Mouse (Mus musculus) heart, adult 8-10 months (tissue): ENCODE measurements at regions not wholly inside any gene's neighbourhood (a gene's known extent, or its start where the extent isn't known, plus 50 kb on each side); places are given as distances from the start of the nearest gene placed in this dataset.

Experiments
- DNase-seq: peaks from one replicate; pipeline ENCODE4 v3.0.0; 2022; ENCODE audit warnings: low spot score

DNA sequence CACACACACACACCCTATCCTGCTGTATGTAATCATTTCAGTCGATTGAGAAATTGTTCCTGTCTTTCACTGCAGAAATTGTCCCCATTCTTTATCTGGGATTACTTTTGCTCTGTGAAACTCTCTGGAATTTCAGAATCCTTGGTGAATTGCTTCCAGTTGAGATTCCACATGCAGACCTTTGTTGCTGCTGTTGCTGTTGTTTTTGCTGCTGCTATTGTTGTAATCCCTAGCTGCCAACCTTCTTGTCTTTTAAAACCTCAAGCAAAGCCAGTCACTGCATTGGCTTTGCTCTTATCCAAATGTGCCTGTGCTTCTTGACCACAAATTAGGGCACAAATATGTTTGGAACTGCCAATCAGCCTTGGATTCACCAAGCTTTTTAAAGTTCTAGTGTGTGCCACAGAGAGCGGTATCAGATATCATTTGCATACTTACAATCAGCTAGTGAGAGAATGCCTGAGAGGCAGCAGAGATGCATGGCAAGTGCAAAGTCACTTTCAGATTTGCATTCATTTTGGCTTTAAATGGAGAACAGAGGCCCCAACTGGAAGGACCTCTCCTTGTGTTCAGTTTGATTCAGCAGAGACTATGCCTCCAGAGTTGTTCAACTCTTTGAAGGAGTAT, 1187.0 kb upstream of the Map3k7 start:
- DNase-seq = no peak

DNA sequence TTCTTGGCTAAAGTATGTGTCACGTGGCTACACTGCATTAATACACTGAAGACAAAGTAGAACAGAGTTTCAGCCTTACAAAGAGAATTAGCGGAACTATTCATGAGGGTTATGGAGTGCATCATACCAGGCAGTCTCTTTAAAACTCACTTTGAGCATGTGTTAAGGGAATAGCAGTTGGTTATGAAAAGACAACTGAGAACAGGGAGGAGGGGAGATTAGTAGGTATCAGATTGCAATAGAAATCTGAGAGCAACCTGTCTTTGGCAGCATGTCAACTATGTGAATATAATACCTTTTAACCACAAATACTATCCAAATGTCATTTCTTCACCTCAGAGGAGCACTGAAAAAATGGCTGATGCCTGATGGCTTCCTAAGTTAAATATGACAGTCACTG, 1182.2 kb upstream of the Map3k7 start:
- no peak for DNase-seq

DNA sequence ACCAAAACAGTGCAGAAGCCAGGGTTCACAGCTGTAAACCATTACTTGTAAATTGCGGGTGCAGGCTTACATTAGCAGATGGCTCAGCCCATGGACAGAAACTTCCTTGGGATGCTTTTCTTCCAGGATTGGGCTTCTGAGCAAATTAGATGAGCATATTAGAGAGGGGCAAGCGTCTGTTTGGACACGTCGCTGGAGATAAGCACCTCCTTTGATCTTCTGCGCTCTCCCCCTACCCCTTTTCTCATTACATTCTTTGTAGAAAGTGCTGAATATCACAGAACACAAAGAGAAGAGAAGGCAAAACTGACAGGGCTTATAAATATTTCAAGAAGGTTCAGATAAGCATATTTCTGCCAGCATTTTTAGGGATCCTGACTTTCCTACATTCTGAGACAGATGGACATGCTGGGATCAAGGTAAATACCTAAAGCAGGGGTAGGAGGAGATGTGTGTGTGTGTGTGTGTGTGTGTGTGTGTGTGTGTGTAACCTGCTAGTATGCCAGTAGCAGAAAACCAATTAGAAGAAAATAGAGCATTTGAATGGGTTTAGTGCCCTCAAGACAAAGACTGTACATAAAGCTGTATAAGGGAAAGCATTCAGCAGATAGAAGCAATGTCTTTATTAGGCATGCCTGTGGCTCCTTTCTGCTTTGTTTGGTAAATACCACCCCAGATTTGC, 1173.8 kb upstream of the Map3k7 start:
- DNase-seq = no peak

DNA sequence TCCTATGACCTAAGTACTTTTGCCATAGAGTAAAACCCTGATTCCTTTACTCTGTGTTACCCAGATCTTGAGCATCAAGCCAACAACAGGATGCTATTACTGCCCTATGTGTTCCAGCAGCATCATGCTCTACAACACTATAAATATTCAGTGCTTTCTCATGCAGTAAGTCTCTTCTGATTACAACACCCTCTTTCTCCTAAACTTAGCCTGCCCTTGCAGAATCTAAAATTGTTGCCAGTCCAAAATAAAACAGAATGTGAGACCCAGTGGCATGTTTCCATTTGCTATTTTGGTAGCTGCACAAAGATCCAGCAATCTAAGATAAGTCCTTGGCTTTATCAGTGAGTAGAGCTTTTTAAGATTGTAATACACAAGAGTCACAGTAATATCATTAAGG, 1154.1 kb upstream of the Map3k7 start:
- peak; percentile 40 for DNase-seq

DNA sequence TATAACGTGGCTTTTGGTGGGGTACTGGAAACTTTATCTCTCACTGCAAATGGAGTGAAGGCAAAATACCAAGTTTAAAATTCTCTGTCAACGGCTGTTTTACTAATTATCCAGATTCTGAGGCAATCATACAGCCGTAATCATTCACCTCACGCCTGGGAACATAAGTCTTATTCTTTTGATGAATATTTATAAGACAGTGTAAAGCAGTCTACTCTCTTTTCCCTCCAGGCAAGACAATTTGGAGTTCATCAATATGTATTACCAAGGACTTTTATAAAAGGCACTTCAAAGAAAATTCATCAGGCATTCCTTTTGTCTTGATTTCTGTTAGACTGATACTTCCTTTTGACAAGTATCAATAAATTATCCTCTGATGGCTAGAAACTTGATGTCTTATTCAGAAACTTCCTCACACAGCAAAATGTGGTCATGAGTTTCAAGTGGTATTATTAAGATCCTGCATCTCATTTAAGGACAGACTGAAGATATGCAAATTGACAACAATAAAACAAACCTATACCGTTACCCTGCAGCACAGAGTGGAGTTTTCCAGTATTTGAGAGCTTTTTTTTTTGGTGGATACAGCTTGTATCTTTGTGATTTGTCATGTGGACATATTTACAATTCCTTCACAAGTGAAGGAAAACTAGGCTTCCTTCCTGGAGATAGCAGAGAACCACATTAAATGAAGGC, 1108.4 kb upstream of the Map3k7 start:
- DNase-seq = no peak

DNA sequence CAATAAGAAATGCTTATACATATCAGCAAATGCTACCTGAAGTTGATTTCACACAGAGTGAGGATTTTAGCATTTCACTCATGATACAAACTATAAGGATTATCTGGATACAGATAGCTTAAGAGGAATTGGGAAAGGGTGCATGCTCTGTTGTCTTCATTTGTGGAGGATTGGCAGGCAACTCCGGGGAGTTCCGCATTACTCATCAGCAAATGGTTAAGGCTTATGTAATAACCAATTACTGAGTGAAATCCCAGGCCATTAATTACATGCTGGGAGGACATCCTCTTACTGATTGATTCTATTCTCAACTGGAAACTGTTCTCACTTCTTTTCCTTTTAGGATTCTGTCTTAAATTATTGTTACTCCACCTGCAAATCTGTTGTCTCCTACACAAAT, 1058.9 kb upstream of the Map3k7 start:
- DNase-seq = no peak

DNA sequence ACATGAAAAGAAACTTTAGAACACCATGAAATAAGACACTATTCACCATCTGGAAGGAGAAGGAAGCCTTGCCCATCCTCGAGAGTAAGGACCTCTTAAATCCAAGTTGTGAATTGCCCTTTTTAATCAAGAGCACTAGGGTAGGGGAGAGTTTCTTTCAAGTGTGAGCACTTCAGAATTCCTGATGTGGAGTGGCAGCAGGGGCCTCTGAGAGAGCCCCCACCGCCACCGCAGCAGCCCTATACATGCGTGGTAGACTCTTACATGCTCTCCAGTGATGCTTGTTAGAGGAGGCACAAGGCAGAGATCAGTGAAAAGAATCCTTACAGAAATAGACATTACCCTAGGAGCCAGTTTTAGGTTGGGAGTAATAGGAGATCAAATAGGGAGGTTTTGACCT, 1041.0 kb upstream of the Map3k7 start:
- DNase-seq = no peak

DNA sequence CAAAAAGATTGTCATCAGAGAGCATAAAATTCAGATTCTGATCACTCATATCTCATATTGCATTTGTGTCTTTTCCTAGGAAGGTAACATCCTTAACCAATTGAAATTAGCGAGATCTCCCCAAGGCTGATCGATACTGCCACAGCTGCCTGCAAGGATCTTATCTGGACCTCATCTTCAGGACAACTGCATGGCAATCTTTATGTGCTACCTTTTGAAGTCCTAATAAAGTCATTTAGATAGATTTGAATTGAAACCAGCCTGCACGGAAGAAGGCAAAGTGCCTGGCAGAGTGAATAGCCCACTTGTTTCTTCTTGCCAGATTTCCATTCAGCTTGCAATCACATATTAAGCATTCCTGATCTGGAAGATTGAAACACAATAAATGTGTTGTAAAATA, 1031.5 kb upstream of the Map3k7 start:
- DNase-seq = no peak

DNA sequence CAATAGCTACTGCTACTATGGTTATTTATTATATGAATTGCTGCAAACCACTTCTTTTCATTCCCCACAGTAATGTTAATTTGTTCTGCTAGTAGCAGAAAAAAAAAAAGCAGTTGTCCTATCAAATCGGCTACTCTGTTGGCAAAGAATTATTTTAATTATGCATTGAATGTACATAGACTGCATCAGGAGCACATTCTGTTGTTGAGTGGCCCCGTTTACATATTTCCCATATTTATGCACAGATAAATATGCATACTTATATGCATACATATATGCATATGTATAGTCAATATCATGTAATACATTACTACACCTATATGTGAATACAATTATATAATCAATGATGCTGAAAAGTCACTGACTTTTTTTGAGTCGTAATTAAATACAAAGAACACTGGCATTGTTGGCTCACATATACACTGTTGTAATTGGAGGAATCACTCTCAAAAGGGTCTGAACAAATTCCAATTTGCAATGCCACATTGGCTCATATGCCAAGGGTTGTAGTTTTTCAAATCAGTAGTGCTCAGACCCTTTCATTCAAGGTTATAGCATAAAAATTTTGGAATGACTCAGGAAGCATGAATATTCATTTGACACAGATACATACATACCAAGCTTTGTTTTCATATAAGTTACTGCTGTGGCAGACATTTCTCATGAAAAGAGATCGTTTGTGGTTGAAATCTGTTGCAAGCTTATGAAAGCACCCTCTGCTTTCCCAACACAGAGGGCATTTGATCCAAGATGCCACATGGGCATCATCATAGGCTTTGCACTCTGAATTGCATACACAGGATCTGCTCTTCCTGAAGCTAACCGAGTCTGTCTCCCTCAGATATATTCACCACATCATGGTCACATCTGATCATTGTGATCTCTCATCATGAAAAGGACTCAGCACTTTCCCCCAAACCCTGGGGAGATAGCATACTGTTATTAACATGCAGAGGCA, 1030.6 kb upstream of the Map3k7 start:
- no peak for DNase-seq

DNA sequence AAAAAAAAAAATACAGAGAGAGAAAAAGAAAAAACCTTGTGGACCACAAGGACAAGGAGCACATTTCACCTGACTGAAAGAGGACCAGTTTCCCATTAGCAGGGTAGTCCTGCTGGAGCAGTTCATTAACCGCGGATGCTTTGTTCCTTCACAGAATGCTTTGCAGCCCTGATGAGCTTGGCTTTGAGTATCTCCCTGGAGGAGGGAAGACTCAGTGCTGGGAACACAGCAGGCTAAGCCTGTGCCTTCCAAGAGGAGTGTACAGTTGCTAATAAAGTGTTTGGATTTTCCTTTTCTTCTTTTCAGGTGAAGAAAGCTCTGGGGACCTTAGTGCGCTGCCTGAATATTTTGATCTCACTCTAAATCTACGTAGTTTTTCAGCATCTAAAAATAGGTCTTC, 980.3 kb upstream of the Map3k7 start:
- no peak for DNase-seq

DNA sequence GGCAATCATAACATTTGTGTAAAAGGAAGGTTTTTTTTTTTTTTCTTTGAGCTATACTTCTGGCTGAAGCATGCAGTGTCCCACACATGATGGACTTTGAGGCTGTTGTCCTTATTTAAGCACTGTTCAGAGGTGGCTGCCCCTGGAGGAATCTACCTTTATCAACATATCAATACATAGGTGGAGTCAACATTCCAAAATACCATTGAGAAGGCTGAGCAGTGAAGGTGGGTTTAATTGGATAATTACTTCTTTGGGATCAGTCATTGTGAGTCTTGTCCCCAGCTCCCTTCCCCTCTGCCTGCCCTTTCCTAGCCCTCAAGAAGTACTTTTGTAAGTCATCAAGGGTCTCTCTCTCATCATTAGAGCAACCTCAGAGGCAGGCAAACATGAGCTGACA, 951.9 kb upstream of the Map3k7 start:
- no peak for DNase-seq

DNA sequence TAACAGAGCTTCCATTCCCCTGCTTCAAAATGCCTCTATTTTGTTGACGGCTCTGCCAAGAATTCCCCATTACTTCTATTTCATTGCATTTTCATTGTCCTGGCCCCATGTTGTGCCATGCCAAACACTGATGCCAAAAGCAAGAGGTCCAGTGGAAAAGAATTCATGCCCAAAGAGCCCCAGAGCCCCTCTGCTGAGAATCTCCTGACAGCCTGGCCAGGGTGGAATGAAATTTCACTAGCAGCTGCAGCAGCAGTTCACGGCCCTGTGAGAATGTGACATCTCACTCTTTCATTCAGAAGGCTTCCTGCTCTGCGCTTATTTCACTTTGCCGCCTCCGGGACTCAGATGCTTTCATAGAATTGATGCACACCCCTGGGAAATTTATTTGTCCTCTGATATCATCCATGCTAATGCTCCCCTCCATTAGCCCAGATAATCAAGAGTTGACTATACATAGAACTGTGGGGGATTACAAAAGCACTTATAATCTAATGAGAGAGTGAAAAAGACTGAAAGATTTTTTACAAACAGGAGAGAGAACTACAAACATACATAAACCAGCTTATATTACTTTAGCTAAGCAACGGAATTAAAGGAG, 911.7 kb upstream of the Map3k7 start:
- DNase-seq = no peak

DNA sequence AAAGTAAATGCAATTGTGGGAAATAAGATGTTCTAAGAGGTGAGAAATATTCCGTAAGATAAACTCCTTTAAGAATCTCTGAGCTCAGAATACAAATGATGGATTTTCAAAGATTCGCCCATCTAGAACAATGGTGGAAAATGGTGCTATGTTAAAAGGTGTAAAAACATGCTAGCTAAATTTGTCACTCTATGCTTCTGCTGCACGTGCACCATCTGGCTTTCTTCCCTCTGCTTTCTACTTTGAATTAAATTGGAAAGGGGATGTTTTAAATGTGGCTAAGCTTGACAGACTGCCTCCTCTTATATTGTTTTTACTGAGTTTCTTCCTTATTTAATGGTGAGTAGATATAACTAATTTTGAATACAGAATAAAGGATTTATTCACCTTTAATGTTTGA, 887.7 kb upstream of the Map3k7 start:
- DNase-seq = no peak

DNA sequence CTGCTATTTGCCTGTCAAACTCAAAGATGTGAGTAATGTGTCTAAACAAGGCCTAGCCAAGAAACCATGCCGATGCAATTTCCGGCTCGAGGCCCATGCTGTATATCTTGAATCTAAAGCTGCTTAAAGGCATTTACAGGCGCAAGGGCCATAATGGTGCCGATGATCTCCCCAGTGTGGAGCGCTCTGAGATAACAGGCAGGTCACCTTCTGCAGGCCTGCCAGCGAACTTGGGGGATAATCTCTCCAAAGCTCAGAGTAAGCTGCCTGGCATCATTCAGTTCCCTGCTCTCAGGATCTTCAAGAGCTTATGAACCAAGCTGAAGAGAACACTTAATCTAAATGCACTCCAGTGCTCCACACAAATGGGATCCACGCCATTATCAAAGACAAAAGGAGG, 842.3 kb upstream of the Map3k7 start:
- no peak for DNase-seq

DNA sequence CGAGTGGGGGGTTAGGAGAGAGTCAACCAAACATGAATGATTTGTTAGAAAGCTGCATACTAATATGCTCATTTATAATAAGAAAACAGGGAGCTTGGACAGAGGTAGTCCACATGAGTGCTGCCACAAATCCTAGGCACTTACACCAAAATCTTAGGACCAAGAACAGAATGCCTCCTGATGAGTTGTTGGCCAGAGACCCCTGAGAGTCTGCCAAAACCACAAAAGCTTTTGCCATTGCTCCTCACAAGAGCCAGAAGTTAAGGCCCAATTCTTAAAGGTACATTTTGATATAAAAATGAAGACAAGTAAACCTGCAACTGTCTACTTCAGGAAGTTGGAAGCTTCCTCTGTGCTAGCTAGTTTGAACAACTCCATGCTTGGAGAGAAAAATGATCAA, 820.7 kb upstream of the Map3k7 start:
- DNase-seq = no peak

DNA sequence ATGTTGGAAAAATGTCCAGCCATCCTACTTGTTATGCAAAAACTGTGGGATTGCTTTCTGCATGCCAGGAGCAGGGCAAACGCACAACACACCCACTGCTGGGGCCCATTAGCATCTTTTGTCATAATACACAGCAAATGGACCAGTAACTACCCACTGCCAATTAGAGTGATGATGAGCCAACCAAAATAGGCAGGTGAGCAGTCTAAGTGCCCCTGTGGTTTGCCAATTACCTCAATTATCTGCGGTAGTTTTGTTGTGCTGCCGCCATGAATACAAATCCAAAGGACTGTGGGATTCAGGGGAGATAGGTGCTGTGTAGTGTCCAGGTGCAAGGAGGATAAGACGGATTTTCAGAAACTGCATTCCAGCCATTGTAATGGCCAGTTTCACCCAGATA, 796.5 kb upstream of the Map3k7 start:
- DNase-seq = no peak

DNA sequence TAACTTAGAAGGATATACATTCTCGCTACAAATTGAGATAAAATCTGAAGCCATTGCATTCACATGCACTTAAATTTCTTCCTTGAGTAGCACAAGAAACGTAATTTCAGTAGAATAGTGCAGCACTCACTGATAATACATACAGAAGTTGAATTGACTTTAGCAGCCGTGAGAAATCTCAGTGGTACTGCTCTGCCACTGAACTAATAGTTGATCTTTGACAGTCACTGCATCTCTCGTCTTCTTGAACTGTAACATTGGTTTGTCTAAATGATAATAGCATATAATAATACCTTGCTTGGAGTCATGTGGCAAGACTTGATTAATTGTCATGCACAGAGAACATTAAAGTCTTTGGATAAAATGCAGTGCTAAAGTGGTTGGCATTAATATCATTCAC, 795.5 kb upstream of the Map3k7 start:
- DNase-seq = no peak

DNA sequence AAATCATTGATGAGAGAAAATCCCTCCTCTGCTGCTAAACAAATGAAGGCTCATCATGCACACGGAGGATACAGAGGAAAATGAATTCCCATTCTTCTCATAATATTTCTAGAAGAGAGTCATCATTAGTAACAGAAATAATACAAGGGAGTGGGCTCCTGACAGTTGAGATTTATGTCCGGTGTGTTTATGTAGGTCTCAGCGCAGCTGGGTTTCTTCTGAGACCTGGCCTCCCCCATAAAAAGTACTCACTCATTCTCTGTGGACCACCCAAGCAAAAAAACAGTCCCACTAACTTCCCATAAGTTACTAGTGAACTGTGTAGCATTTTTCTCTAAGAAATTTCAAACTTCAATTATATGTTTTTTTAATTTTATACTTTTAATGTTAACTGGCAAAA, 792.7 kb upstream of the Map3k7 start:
- DNase-seq = no peak

DNA sequence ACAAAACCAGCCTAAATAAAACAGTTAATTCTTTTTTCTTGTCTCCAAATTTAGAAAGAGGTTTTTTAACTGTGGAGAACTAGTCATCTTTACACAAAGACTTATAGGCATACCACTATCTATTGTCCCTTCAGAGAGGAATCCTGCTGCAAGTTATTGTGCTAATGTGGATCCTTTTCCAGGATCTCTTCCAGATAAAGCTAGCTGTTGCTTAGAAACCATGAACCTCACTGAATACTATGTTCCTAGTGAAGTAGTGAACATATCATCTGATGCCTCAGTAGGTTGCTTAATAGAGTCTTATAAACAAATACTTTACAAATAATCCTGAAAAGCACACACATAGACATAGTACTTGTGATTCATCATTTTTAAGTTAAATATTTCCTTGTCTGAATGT, 766.0 kb upstream of the Map3k7 start:
- DNase-seq = no peak

DNA sequence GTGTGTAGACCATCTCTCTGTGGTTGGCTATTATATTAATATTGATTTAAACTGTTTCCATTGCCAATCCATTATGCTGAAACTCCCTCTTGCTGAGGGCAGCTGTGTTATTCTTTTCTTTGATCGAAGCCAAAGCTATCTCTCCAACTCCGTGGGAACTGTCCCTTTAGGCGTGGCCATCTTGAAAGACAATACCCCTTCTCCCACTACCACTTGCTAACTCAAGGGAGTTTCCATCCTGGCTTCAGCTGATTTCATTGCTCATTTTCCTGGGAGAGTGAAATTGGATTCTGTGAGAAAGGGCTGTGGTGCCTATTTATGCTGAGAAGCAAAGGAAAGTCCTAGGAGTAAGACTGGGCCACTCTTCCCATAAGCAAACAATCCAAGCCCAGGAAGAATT, 760.6 kb upstream of the Map3k7 start:
- no peak for DNase-seq

DNA sequence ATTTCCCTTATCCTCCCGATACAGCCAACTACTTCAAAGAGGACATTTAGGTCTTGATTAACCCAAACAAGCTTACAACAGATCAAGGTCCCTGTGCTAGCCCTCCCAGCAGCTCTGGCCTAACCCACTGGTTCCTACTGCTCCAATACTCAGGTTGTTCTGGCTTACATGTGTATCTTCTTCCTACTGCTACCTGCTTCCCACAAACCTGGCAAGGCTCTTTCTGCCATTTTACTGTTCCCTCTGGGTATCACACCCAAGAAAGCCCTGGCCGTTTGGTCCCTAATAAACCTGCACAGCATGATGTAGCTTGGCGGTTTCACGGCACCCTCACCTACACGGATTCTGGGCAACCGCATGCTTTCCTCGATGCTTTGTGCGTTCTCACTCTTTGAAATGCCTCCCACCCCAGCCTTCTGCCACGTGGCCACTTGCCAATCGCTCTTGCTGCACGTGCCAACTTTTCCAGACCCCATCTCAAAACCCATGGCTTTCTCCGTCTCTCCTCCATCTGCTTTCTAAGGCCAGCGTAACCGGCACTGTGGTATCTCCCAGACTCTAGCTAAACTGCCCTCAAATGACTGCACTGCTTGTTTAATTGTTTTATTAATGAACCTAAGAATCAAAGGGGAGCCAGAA, 758.4 kb upstream of the Map3k7 start:
- DNase-seq = no peak
